19 mouse cellular contexts compared by ENCODE assay signal in the genomic region with DNA sequence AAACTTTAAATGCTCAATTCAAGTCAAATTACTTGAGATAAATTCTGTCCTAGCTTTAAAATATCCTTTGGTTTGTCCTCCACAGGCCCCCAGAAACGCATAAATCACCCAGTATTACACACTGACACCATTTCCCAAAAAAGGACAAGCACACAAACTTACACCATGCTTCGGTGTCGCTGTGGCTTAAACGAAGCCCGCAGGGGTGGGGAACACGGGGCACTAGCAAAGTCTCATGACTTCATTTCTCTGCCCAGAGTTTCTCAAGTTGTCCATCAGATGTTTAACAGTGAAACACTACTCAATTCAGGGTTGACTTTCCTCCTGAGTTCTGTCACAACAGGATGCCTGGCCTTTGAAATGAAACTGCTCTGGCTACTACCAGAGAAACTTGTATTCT. TPM values are rescaled to one million over a fixed set of nuclear protein-coding genes. Genes with fewer than 3 reads are reported as not detected.
DNase-seq lines count a peak whose midpoint lies in the region; ATAC-seq and TF ChIP-seq lines count a peak whose summit lies in the region.
"Had no signal": no experiment of that assay in that cellular context is flagged by ENCODE, and none has a peak within 500 bp of the region (broad histone marks: within the 10 kb centered on the region; RNA-seq: fewer than 3 reads in every experiment).

No protein-coding gene starts in this region.

- H3K36me3 ChIP-seq in kidney, embryonic 15.5 days: no peaks in the 10 kb centered on the region
- no peaks in the 10 kb centered on the region for H3K36me3 ChIP-seq in small intestine, adult 2 months (ENCODE audit: control insufficient read depth, insufficient read depth, low read length)
- H3K36me3 ChIP-seq in hindbrain, embryonic 14.5 days (replicated peaks; ENCODE audit: control insufficient read depth, insufficient read depth): no peaks in the 10 kb centered on the region
- H3K36me3 ChIP-seq: embryonic facial prominence, embryonic 12.5 days; G1E; hindbrain, embryonic 15.5 days had no signal

- TF ChIP-seq POLR2A in small intestine, adult 2 months (IDR thresholded peaks at IDR 0.05; ENCODE audit: low read depth, low read length): no peak

- H3K4me1 ChIP-seq in kidney, embryonic 15.5 days: peaks cover 11% of the 10 kb centered on the region; the same call in 1 of the 2 replicates
- peaks cover 2% of the 10 kb centered on the region; the same call in 1 of the 2 replicates for H3K4me1 ChIP-seq in small intestine, adult 2 months (ENCODE audit: control insufficient read depth, insufficient read depth, insufficient read length, low read length)
- H3K4me1 ChIP-seq in hindbrain, embryonic 14.5 days (replicated peaks; ENCODE audit: control insufficient read depth, insufficient read depth, low read length): no peaks in the 10 kb centered on the region
- H3K4me1 ChIP-seq: embryonic facial prominence, embryonic 12.5 days; hindbrain, embryonic 15.5 days had no signal

- no peak for ATAC-seq in kidney, embryonic 15.5 days (replicated peaks; ENCODE audit: low FRiP score)
- ATAC-seq in granulocyte monocyte progenitor cell, adult 5-6 weeks (replicated peaks; ENCODE audit: poor library complexity, severe bottlenecking): peak; percentile 80
- ATAC-seq in hindbrain, embryonic 14.5 days (ENCODE audit: low FRiP score): no peak
- ATAC-seq: midbrain, embryonic 16.5 days had no signal

- no peak for TF ChIP-seq CTCF in small intestine, adult 2 months (IDR thresholded peaks at IDR 0.05; ENCODE audit: extremely low read depth, insufficient read length, insufficient replicate concordance, low read depth, low read length)

- no peaks in the 10 kb centered on the region for H3K9me3 ChIP-seq in kidney, embryonic 15.5 days (replicated peaks)
- no peaks in the 10 kb centered on the region for H3K9me3 ChIP-seq in hindbrain, embryonic 14.5 days (ENCODE audit: control insufficient read depth, low read length)
- H3K9me3 ChIP-seq: embryonic facial prominence, embryonic 12.5 days; G1E; hindbrain, embryonic 15.5 days; megakaryocyte, embryonic 14.5 days had no signal

- no peak overlapping the region for H3K4me2 ChIP-seq in kidney, embryonic 15.5 days
- no peak overlapping the region for H3K4me2 ChIP-seq in hindbrain, embryonic 14.5 days (replicated peaks)
- H3K4me2 ChIP-seq: embryonic facial prominence, embryonic 12.5 days; hindbrain, embryonic 15.5 days had no signal

- H3K4me3 ChIP-seq in kidney, embryonic 15.5 days (replicated peaks): no peak overlapping the region
- no peak overlapping the region for H3K4me3 ChIP-seq in small intestine, adult 2 months (ENCODE audit: low read depth, low read length)
- H3K4me3 ChIP-seq in hindbrain, embryonic 14.5 days (replicated peaks; ENCODE audit: low read length): no peak overlapping the region
- H3K4me3 ChIP-seq: embryonic facial prominence, embryonic 12.5 days; hindbrain, embryonic 15.5 days; layer of hippocampus, adult 2 months had no signal

- 0 out of 2 replicates have a peak overlapping the region, but pooled peaks have one; percentile 14 for H3K27ac ChIP-seq in kidney, embryonic 15.5 days
- peak overlapping the region; percentile 45 for H3K27ac ChIP-seq in small intestine, adult 2 months (ENCODE audit: insufficient read depth, low read depth, low read length)
- no peak overlapping the region for H3K27ac ChIP-seq in hindbrain, embryonic 14.5 days
- H3K27ac ChIP-seq: embryonic facial prominence, embryonic 12.5 days; hindbrain, embryonic 15.5 days; layer of hippocampus, adult 2 months; liver, embryonic 14.5 days had no signal

- peak; percentile 88 for DNase-seq in heart, adult 11 months
- DNase-seq in heart, adult 9 months (ENCODE audit: low spot score in 2 of 2): no peak
- DNase-seq in kidney, postnatal 4 days: no peak
- DNase-seq in hindbrain, embryonic 14.5 days (ENCODE audit: low spot score): no peak
- no peak for DNase-seq in kidney, postnatal 14 days
- DNase-seq: cerebellum, adult 11 months; cerebellum, postnatal 36 days; right cerebral cortex, postnatal 25 days; thymus, postnatal 14 days had no signal

- H3K9ac ChIP-seq in kidney, embryonic 15.5 days: no peak overlapping the region
- H3K9ac ChIP-seq in hindbrain, embryonic 14.5 days: no peak overlapping the region
- H3K9ac ChIP-seq: embryonic facial prominence, embryonic 12.5 days; hindbrain, embryonic 15.5 days; liver, embryonic 14.5 days had no signal

- 69% methylated on average over 6 of the region's 6 CpGs for WGBS in kidney, embryonic 15.5 days
- 68% methylated on average over 6 of the region's 6 CpGs for WGBS in small intestine, adult 2 months
- 88% methylated on average over 6 of the region's 6 CpGs for WGBS in hindbrain, embryonic 14.5 days

- H3K27me3 ChIP-seq in kidney, embryonic 15.5 days: no peaks in the 10 kb centered on the region
- no peaks in the 10 kb centered on the region for H3K27me3 ChIP-seq in small intestine, adult 2 months (ENCODE audit: control insufficient read depth, insufficient read depth, low read length)
- H3K27me3 ChIP-seq in hindbrain, embryonic 14.5 days (ENCODE audit: control insufficient read depth, insufficient read depth, low read length): no peaks in the 10 kb centered on the region
- H3K27me3 ChIP-seq: embryonic facial prominence, embryonic 12.5 days; hindbrain, embryonic 15.5 days had no signal

RNA-seq across cellular contexts. Expression of a gene that starts 41.0 kb away (rescaled TPM):
- 5.8 and 6.5 TPM in 2 replicates for polyA plus RNA-seq in kidney, embryonic 15.5 days (2015; fragmentation: Nextera tagmentation; extraction: Ambion mirVana)
- total RNA-seq in granulocyte monocyte progenitor cell, adult 5-6 weeks (2014; fragmentation: Nextera tagmentation): 1.1 and 2.1 TPM in 2 replicates
- 0.69 and 1.1 TPM in 2 replicates for total RNA-seq in granulocyte monocyte progenitor cell, adult 5-6 weeks (2017)
- 1.3 and 1.7 TPM in 2 replicates for polyA plus RNA-seq in small intestine, adult 2 months (2012; rRNA removed)
- 2.2 and 2.4 TPM in 2 replicates for polyA plus RNA-seq in hindbrain, embryonic 14.5 days (2014; fragmentation: Nextera tagmentation; extraction: Ambion mirVana)
- polyA plus RNA-seq: G1E had no signal
